Mouse (Mus musculus) A20 (cell line): Measurements from ENCODE around the gene Olfr1352.
"Not testable (repeated sequence)": the region's sequence is repeated elsewhere in the genome, so short reads cannot be mapped to it uniquely, and the experiment has no call there.

ENCODE experiments used
- DNase-seq: peaks from one replicate; pipeline ENCODE4 v3.0.0-alpha.2; 2011; ENCODE audit warnings: low read depth, low spot score

Olfr1352 gene

GRCm38 (mm10) chr10:78980750-78981149 is at the start of gene Olfr1352:
Olfr1352 (plus strand) TSS chr10:78981050.
- DNase-seq = no peak

GRCm38 (mm10) chr10:78950336-78950735 is 30.5 kb upstream of the Olfr1352 start, which contains the start of gene Olfr8:
Olfr8 (plus strand) TSS chr10:78950636.
- DNase-seq = not testable (repeated sequence)

DNA sequence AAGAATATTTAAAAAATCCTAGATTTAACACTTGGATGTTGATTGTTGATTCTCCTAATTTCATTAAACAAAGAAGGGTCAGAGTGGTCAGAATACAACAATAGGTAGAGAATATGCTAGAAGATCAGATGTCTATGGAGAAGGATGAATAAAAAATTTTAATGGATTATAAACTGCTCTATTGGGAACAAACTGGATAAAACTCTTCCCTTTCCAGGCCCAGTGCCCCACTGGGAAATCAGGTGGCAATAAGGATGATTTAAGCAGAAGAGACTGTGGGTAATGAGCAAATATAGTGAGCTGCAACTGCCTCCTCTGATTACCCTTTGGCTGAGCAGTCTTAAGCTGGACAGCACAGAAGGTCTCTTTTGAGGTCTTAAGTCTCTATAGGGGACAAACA is 17.8 kb upstream of the Olfr1352 start, which contains the start of gene Olfr1353:
Gene Olfr1353 (plus strand): TSS at position 301 of the 400 bp plus-strand sequence.
- DNase-seq = not testable (repeated sequence)

DNA sequence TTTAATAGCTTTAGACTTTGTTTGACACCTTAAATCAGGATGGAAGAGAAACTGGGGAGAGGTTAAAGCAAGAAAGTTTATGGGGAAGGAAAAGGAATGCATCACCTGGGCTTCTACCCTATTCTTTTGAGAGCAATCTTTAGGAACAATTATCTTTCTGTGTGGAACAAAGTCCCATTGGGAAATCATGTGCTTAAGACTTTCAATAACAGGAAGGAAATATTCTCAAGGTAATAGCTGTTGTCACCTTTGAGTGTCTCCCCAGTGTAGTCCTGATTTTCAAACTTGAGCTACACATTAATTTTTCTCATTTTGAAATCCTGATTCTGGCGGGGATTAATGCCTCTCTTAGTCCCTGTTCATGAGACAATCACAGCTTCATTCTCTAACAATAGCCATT is 31.3 kb downstream of the Olfr1352 start, which contains the start of gene Olfr1351:
Gene Olfr1351 (plus strand): TSS at position 301 of the 400 bp plus-strand sequence.
- no peak for DNase-seq

DNA sequence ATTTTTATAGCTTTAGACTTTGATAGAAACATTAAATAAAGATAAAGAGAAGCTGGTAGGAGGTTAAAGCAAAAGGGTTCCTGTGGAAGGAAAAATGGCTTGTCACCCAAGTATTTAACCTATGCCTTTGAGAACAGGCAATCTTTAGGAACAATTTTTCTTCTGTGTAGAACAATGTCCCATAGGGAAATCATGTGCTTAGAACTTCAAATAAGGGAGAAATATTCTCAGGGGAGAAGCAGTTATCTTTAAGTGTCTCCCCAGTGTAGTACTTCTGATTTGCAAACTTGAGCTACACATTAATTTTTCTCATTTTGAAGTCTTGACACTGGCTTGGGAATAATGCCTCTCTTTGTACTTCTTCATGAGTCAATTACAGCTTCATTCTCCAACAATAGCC is 47.6 kb downstream of the Olfr1352 start, which contains the start of gene Olfr57:
Gene Olfr57 (plus strand): TSS at position 301 of the 400 bp plus-strand sequence.
- DNase-seq = no peak
